Mouse (Mus musculus) liver, embryonic 14.5 days (tissue): ENCODE data around the gene Stum.

Experiments used
- CTCF ChIP-seq: IDR thresholded peaks from 2 replicates; pipeline ENCODE4 v1.5.1; 2016; ENCODE audit warnings: antibody characterized with exemption, low read depth, control low read depth
- EP300 ChIP-seq: IDR thresholded peaks from 2 replicates; pipeline ENCODE4 v1.6.1; 2016; ENCODE audit warnings: antibody characterized with exemption, low read depth

DNA sequence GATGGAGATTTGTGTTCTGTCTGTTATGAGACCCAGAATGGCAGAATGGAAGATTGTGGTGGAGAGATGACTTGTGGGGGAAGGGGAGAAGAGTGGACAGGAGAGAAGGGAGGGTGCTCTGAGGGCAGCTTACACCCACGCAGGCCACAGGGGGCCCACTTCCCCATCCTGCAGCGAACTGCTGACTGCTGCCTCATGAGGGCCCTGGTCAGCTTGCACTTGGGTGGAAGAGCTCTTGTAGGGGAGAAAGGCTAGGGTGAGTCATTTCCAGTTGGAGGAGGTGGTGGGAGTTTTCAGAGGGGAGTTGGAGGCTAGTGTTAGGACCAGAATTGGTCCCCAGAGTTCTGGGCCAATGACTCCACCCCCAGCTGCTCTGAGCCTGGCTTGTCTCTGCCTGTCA is 66.2 kb downstream of the Stum start:
- TF ChIP-seq EP300 (no peak), CTCF (peak; percentile 22; the same call in 1 of the 2 replicates)
